20 mouse cellular contexts compared by ENCODE assay signal in genomic region chr19:5778312-5778711, GRCm38 (mm10). TPM values are rescaled to one million over a fixed set of nuclear protein-coding genes. Genes with fewer than 3 reads are reported as not detected.
DNase-seq lines count a peak whose midpoint lies in the region; ATAC-seq and TF ChIP-seq lines count a peak whose summit lies in the region.
"Had no signal": no experiment of that assay in that cellular context is flagged by ENCODE, and none has a peak within 500 bp of the region (broad histone marks: within the 10 kb centered on the region; RNA-seq: fewer than 3 reads in every experiment).

No protein-coding gene starts in this region.

- H3K27ac ChIP-seq in hindbrain, embryonic 12.5 days: no peak overlapping the region
- no peak overlapping the region for H3K27ac ChIP-seq in hindbrain, embryonic 11.5 days (ENCODE audit: low read depth, low read length)
- no peak overlapping the region for H3K27ac ChIP-seq in midbrain, embryonic 12.5 days (replicated peaks)
- H3K27ac ChIP-seq in midbrain, postnatal 0 days (ENCODE audit: low read depth, low read length): no peak overlapping the region
- H3K27ac ChIP-seq: gastrocnemius, adult 2 months; hindbrain, embryonic 15.5 days had no signal

- 46% methylated on average over 8 of the region's 8 CpGs for WGBS in hindbrain, embryonic 12.5 days
- 49% methylated on average over 8 of the region's 8 CpGs for WGBS in hindbrain, embryonic 11.5 days
- WGBS in midbrain, embryonic 12.5 days: 45% methylated on average over 8 of the region's 8 CpGs
- WGBS in midbrain, postnatal 0 days: 33% methylated on average over 8 of the region's 8 CpGs

- H3K4me3 ChIP-seq in hindbrain, embryonic 12.5 days: no peak overlapping the region
- H3K4me3 ChIP-seq in hindbrain, embryonic 11.5 days (ENCODE audit: low read depth, low read length): no peak overlapping the region
- H3K4me3 ChIP-seq in midbrain, embryonic 12.5 days: no peak overlapping the region
- H3K4me3 ChIP-seq in midbrain, postnatal 0 days (ENCODE audit: low read depth, low read length): no peak overlapping the region
- H3K4me3 ChIP-seq: gastrocnemius, adult 2 months; heart, embryonic 12.5 days; hindbrain, embryonic 15.5 days had no signal

- no peaks in the 10 kb centered on the region for H3K36me3 ChIP-seq in hindbrain, embryonic 12.5 days
- no peaks in the 10 kb centered on the region for H3K36me3 ChIP-seq in hindbrain, embryonic 11.5 days (ENCODE audit: control insufficient read depth, insufficient read depth, low read length)
- H3K36me3 ChIP-seq in midbrain, embryonic 12.5 days: no peaks in the 10 kb centered on the region
- H3K36me3 ChIP-seq in midbrain, postnatal 0 days (ENCODE audit: insufficient read depth, low read length): no peaks in the 10 kb centered on the region
- H3K36me3 ChIP-seq: heart, embryonic 12.5 days; hindbrain, embryonic 15.5 days had no signal

- ATAC-seq in hindbrain, embryonic 12.5 days (ENCODE audit: low FRiP score): no peak
- no peak for ATAC-seq in hindbrain, embryonic 11.5 days (ENCODE audit: low FRiP score)
- ATAC-seq in midbrain, embryonic 12.5 days (ENCODE audit: low FRiP score, low read depth): no peak
- no peak for ATAC-seq in midbrain, postnatal 0 days (ENCODE audit: low FRiP score)
- ATAC-seq in activated CD4-positive, CD25-positive, alpha-beta regulatory T cell, adult 4 months: no peak
- ATAC-seq: forebrain, embryonic 14.5 days; inflammation-experienced regulatory T-cells, adult 6 months; Patski had no signal

- no peaks in the 10 kb centered on the region for H3K4me1 ChIP-seq in hindbrain, embryonic 12.5 days
- no peaks in the 10 kb centered on the region for H3K4me1 ChIP-seq in hindbrain, embryonic 11.5 days (replicated peaks; ENCODE audit: control insufficient read depth, insufficient read depth, low read length)
- H3K4me1 ChIP-seq in midbrain, embryonic 12.5 days: no peaks in the 10 kb centered on the region
- no peaks in the 10 kb centered on the region for H3K4me1 ChIP-seq in midbrain, postnatal 0 days (ENCODE audit: insufficient read depth, low read length)
- H3K4me1 ChIP-seq: heart, embryonic 12.5 days; hindbrain, embryonic 15.5 days had no signal

- H3K4me2 ChIP-seq in hindbrain, embryonic 12.5 days (replicated peaks): no peak overlapping the region
- H3K4me2 ChIP-seq in hindbrain, embryonic 11.5 days (replicated peaks; ENCODE audit: low read depth, low read length): no peak overlapping the region
- H3K4me2 ChIP-seq in midbrain, embryonic 12.5 days (replicated peaks): no peak overlapping the region
- no peak overlapping the region for H3K4me2 ChIP-seq in midbrain, postnatal 0 days (ENCODE audit: low read depth, low read length, poor library complexity, severe bottlenecking)
- H3K4me2 ChIP-seq: heart, embryonic 12.5 days; hindbrain, embryonic 15.5 days had no signal

- no peak for DNase-seq in hindbrain, embryonic 11.5 days (ENCODE audit: low spot score)
- DNase-seq in midbrain, postnatal 0 days (ENCODE audit: low spot score): no peak
- peak; percentile 65 for DNase-seq in ES-CJ7 (ENCODE audit: low read depth, low spot score)
- DNase-seq in lung, postnatal 25 days (ENCODE audit: low spot score): no peak
- DNase-seq: adrenal gland, adult 8-10 months; adrenal gland, postnatal 36 days; cerebellum, adult 2 months; cerebellum, postnatal 10 days; gastrocnemius, adult 2 months; gastrocnemius, postnatal 25 days; heart, postnatal 4 days; kidney, adult 18-20 months had no signal

- H3K9ac ChIP-seq in hindbrain, embryonic 12.5 days: 0 out of 2 replicates have a peak overlapping the region, but pooled peaks have one; percentile 18
- H3K9ac ChIP-seq in hindbrain, embryonic 11.5 days (ENCODE audit: low read depth, low read length): no peak overlapping the region
- H3K9ac ChIP-seq in midbrain, embryonic 12.5 days (replicated peaks): 0 out of 2 replicates have a peak overlapping the region, but pooled peaks have one; percentile 2
- H3K9ac ChIP-seq in midbrain, postnatal 0 days (replicated peaks; ENCODE audit: low read length, poor library complexity, severe bottlenecking): no peak overlapping the region
- H3K9ac ChIP-seq: heart, embryonic 12.5 days; hindbrain, embryonic 15.5 days had no signal

- no peak for TF ChIP-seq CTCF in midbrain, postnatal 0 days (IDR thresholded peaks at IDR 0.05)

- no peaks in the 10 kb centered on the region for H3K9me3 ChIP-seq in hindbrain, embryonic 12.5 days (replicated peaks)
- no peaks in the 10 kb centered on the region for H3K9me3 ChIP-seq in hindbrain, embryonic 11.5 days (ENCODE audit: control insufficient read depth, low read length)
- H3K9me3 ChIP-seq in midbrain, embryonic 12.5 days: no peaks in the 10 kb centered on the region
- no peaks in the 10 kb centered on the region for H3K9me3 ChIP-seq in midbrain, postnatal 0 days (ENCODE audit: low read length)
- H3K9me3 ChIP-seq: heart, embryonic 12.5 days; hindbrain, embryonic 15.5 days had no signal

- H3K27me3 ChIP-seq in hindbrain, embryonic 12.5 days: no peaks in the 10 kb centered on the region
- no peaks in the 10 kb centered on the region for H3K27me3 ChIP-seq in hindbrain, embryonic 11.5 days (ENCODE audit: control insufficient read depth, insufficient read depth, low read length)
- H3K27me3 ChIP-seq in midbrain, embryonic 12.5 days: no peaks in the 10 kb centered on the region
- H3K27me3 ChIP-seq in midbrain, postnatal 0 days (ENCODE audit: insufficient read depth, low read length): no peaks in the 10 kb centered on the region
- H3K27me3 ChIP-seq: heart, embryonic 12.5 days; hindbrain, embryonic 15.5 days; Patski had no signal

RNA-seq across cellular contexts. Expression of gene Scyl1, which starts 7.1 kb away (rescaled TPM):
- 71.8 and 73.7 TPM in 2 replicates for polyA plus RNA-seq in hindbrain, embryonic 12.5 days (2016; fragmentation: Nextera tagmentation; extraction: Ambion mirVana)
- polyA plus RNA-seq in hindbrain, embryonic 11.5 days (2014; fragmentation: Nextera tagmentation; extraction: Ambion mirVana): 47.2 and 55.7 TPM in 2 replicates
- polyA plus RNA-seq in midbrain, embryonic 12.5 days (2016; fragmentation: Nextera tagmentation; extraction: Ambion mirVana): 63.6 and 68.4 TPM in 2 replicates
- 95.2 and 108 TPM in 2 replicates for total RNA-seq in midbrain, postnatal 0 days (2014; rRNA removed)
- polyA plus RNA-seq in midbrain, postnatal 0 days (2015; fragmentation: Nextera tagmentation; extraction: Ambion mirVana): 84.2 and 85.8 TPM in 2 replicates
- 10 to 100 TPM in 1 of 2 experiments, 1 to 10 TPM in 1; 8.4 to 16.8 TPM for polyA plus RNA-seq in activated CD4-positive, CD25-positive, alpha-beta regulatory T cell, adult 4 months (2017; shearing (Covaris generic))

RNA-seq across cellular contexts. Expression of gene Ltbp3, which starts 37.6 kb away (rescaled TPM):
- polyA plus RNA-seq in hindbrain, embryonic 12.5 days (2016; fragmentation: Nextera tagmentation; extraction: Ambion mirVana): 13.8 and 16.6 TPM in 2 replicates
- polyA plus RNA-seq in hindbrain, embryonic 11.5 days (2014; fragmentation: Nextera tagmentation; extraction: Ambion mirVana): 3.5 and 3.8 TPM in 2 replicates
- 7.9 and 9.1 TPM in 2 replicates for polyA plus RNA-seq in midbrain, embryonic 12.5 days (2016; fragmentation: Nextera tagmentation; extraction: Ambion mirVana)
- total RNA-seq in midbrain, postnatal 0 days (2014; rRNA removed): 28.8 and 29.3 TPM in 2 replicates
- 9.1 and 12.8 TPM in 2 replicates for polyA plus RNA-seq in midbrain, postnatal 0 days (2015; fragmentation: Nextera tagmentation; extraction: Ambion mirVana)
- not detected for polyA plus RNA-seq in activated CD4-positive, CD25-positive, alpha-beta regulatory T cell, adult 4 months (2017; shearing (Covaris generic))

RNA-seq across cellular contexts. Expression of gene Fam89b, which starts 48.9 kb away (rescaled TPM):
- 174 and 177 TPM in 2 replicates for polyA plus RNA-seq in hindbrain, embryonic 12.5 days (2016; fragmentation: Nextera tagmentation; extraction: Ambion mirVana)
- polyA plus RNA-seq in hindbrain, embryonic 11.5 days (2014; fragmentation: Nextera tagmentation; extraction: Ambion mirVana): 165 and 174 TPM in 2 replicates
- polyA plus RNA-seq in midbrain, embryonic 12.5 days (2016; fragmentation: Nextera tagmentation; extraction: Ambion mirVana): 175 and 186 TPM in 2 replicates
- total RNA-seq in midbrain, postnatal 0 days (2014; rRNA removed): 161 and 178 TPM in 2 replicates
- polyA plus RNA-seq in midbrain, postnatal 0 days (2015; fragmentation: Nextera tagmentation; extraction: Ambion mirVana): 126 TPM in 2 replicates
- 10 to 100 TPM; 20.1 to 44.7 TPM for polyA plus RNA-seq in activated CD4-positive, CD25-positive, alpha-beta regulatory T cell, adult 4 months (2017; shearing (Covaris generic))

RNA-seq across cellular contexts. Expression of gene Ehbp1l1, which starts 52.2 kb away (rescaled TPM):
- 10.8 and 12.1 TPM in 2 replicates for polyA plus RNA-seq in hindbrain, embryonic 12.5 days (2016; fragmentation: Nextera tagmentation; extraction: Ambion mirVana)
- polyA plus RNA-seq in hindbrain, embryonic 11.5 days (2014; fragmentation: Nextera tagmentation; extraction: Ambion mirVana): 4.4 and 6.2 TPM in 2 replicates
- 8.2 and 9.1 TPM in 2 replicates for polyA plus RNA-seq in midbrain, embryonic 12.5 days (2016; fragmentation: Nextera tagmentation; extraction: Ambion mirVana)
- 25.6 and 26.3 TPM in 2 replicates for total RNA-seq in midbrain, postnatal 0 days (2014; rRNA removed)
- 65.2 and 65.4 TPM in 2 replicates for polyA plus RNA-seq in midbrain, postnatal 0 days (2015; fragmentation: Nextera tagmentation; extraction: Ambion mirVana)
- polyA plus RNA-seq in activated CD4-positive, CD25-positive, alpha-beta regulatory T cell, adult 4 months (2017; shearing (Covaris generic)): 10 to 100 TPM; 16.5 to 26.4 TPM

Comparison
In these comparisons a context has a peak if more than half of its experiments do, and no peak if none do; other contexts are left out.
1. H3K9ac ChIP-seq: peak in hindbrain, embryonic 12.5 days (single experiment) and midbrain, embryonic 12.5 days (single experiment); none in hindbrain, embryonic 11.5 days (single experiment) and midbrain, postnatal 0 days (single experiment).